Mouse (Mus musculus): ENCODE measurements around the gene D17H6S53E. TPM values are rescaled to one million over a fixed set of nuclear protein-coding genes. Genes with fewer than 3 reads are reported as not detected.

D17H6S53E gene
- total RNA-seq, 2 experiments from 2014 or later = 28.5 to 32.4 TPM

- DNase-seq = no peak
- intact Hi-C loops (cut with DNase I) = loop anchor here (5.0 kb wide), 1 partner anchor 33 kb away; the partner anchor contains the start of gene Prrc2a
These were observed 2.8 kb downstream of the D17H6S53E start for GRCm38 (mm10) chr17:35128996-35129395.

GRCm38 (mm10) chr17:35131038-35131437 is 4.9 kb downstream of the D17H6S53E start:
- DNase-seq = no peak
- intact Hi-C loops (cut with DNase I) = no loop called here

DNA sequence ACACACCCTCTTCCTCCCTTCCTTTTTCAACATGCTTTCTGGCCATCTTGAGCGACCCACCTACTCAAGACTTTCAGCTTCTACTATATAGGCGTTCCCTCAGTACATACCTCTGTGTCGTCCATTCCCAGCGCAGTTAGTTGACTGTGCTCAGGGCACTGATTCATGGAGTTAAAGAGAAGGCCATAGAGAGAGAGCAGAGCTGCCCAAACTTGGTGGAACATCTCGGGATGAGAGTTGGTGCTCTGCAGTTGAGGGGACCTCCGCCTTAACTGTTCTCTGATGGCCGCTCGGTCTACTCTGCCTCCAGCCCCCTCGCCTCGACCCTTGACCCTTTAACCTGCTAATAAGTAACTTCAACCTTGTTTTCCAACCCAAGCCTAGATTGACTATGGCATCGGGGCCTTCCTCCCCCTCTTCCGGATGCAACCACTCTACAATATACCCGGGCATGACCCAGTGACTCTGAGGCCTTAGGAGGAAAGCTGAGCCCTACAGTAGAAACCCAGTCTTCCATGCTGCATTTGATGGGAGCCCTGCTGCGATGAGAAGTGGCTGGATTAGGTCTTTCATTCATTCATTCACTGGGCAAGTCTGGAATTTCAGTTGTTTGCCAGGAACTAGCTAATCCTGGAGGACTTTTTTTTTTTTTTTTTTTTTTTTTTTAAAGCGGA is 5.5 kb downstream of the D17H6S53E start, which contains the start of gene Apom:
Apom (minus strand) TSS at position 551 of the 674 bp plus-strand sequence.
- no peak for DNase-seq
- intact Hi-C loops (cut with DNase I) = no loop called here

- DNase-seq = no peak
- intact Hi-C loops (cut with DNase I) = no loop called here
These were observed 6.0 kb downstream of the D17H6S53E start for GRCm38 (mm10) chr17:35132174-35132560.

GRCm38 (mm10) chr17:35133517-35133916 is 7.3 kb downstream of the D17H6S53E start:
- DNase-seq = no peak
- intact Hi-C loops (cut with DNase I) = no loop called here

DNA sequence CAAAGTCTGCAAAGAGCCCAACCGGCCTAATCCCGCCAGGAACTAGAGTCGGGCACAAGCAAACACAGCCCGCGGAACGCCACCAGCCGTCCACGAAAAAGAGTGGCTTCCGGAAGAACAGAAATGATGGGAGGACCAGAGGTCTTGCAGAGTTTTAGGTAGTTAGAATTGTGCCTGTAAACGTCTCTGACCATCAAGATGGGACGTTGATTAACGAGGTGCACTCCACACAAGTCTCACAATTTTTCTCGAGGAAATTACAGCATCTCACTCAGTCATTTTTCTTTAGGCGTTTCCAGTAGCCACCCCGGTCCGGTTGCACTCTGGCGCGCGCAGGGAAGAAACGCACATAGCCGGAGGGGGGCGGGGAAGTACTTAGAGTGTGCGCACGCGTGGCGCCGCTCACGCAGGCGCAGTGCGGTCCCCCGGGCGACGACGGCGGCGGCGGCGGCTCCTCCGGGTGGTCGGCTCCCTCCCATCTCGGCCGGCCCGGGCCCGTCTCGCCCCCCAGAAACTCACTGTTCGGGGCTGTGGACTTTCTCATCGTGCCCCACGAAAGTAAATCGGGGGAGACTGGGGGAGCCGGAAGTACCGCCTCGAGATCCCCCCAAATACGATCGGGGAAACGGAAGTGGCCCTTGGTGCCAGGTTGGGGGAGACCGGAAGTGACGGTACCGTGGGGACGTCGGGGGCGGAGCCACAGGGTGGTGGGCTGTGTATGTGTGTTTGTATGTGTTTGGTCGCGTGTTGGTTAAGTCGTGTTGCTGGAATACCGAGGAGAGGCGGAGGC is 8.8 kb downstream of the D17H6S53E start, which contains the start of gene Bag6:
Bag6 (plus strand) TSS at position 378 of the 790 bp plus-strand sequence.
- peak; percentile 96 for DNase-seq
- intact Hi-C loops (cut with DNase I) = no loop called here

DNA sequence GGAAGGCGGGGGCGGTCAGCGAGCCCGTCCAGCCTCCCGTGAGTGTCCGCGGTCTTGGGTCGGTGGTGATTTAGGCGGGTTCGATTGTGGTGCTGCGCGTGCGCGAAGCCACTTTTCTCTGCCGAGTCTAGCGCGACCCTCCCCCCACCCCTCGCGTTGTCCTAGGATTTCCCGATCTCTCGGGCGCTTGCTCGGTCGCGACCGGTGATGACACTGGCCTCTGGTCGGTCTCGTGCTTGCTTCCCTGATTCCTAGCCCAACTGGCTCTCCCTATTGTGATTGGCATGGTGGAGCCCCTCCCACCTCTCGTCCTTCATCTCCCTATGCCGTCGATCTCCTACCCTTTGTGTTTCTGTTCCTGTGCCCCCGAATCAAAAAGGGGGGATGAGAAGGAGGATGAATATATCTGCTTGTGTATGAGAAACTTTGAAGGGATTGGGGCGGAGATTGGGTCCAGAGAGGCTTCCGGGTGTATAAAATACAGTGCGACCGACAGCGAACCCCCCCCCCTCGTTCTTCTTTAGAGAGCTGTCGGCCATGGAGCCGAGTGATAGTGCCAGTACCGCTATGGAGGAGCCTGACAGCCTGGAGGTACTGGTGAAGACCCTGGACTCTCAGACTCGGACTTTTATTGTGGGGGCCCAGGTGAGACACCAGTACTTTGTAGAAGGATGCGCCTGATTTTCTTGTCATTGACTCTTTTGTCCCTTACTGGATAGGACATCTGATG is 9.6 kb downstream of the D17H6S53E start:
- intact Hi-C loops (cut with DNase I) = loop anchor here (2.0 kb wide), 1 partner anchor 27 kb away; no protein-coding TSS in a partner anchor

DNA sequence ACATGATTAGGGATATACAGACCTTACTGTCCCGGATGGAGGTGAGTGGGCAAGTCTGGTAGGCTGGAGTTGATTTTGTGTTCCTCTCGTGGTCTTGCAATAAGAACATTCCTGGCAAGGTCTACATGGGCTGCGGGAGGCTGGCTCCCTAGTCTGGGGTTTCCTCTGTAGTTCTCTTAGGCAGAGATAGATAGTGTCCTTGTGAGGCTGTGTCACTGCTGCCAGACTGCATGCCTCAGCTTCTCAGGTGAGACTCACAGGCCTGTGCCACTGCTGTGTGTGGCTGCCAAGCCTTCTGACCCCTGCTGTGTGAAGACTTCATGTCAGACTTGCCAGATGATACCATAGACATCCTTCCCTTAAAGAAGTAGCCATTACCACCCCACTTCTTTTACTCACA is 13.1 kb downstream of the D17H6S53E start:
- intact Hi-C loops (cut with DNase I) = loop anchor here (2.0 kb wide), 1 partner anchor 14 kb away; no protein-coding TSS in a partner anchor
- no peak for DNase-seq

More for the DNA sequence above, 9.6 kb downstream of the D17H6S53E start:
- DNase-seq = no peak

- no peak for DNase-seq
- intact Hi-C loops (cut with DNase I) = no loop called here
These were observed 14.4 kb downstream of the D17H6S53E start for GRCm38 (mm10) chr17:35140490-35140996.

- intact Hi-C loops (cut with DNase I) = no loop called here
- no peak for DNase-seq
These were observed 15.8 kb downstream of the D17H6S53E start for GRCm38 (mm10) chr17:35141971-35142370.

DNA sequence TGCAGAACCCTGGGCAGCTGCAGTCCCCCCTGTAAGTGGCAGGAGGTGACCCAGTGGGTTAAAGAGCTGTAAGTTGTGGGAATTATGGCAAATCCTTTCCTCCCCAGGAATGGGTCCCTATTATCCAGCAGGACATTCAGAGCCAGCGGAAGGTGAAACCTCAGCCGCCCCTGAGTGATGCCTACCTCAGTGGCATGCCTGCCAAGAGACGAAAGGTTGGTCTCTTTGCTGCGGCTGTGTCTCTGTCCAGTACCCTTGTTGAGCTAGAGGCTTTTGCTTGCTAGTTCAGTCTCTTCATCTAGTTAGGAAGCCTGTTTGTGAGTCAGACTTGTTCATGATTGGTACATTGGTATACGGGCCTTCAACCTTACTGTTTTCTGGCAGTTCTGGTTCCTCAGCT is 20.0 kb downstream of the D17H6S53E start:
- intact Hi-C loops (cut with DNase I) = no loop called here
- no peak for DNase-seq

GRCm38 (mm10) chr17:35147348-35147747 is 21.2 kb downstream of the D17H6S53E start:
- no peak for DNase-seq
- intact Hi-C loops (cut with DNase I) = no loop called here

DNA sequence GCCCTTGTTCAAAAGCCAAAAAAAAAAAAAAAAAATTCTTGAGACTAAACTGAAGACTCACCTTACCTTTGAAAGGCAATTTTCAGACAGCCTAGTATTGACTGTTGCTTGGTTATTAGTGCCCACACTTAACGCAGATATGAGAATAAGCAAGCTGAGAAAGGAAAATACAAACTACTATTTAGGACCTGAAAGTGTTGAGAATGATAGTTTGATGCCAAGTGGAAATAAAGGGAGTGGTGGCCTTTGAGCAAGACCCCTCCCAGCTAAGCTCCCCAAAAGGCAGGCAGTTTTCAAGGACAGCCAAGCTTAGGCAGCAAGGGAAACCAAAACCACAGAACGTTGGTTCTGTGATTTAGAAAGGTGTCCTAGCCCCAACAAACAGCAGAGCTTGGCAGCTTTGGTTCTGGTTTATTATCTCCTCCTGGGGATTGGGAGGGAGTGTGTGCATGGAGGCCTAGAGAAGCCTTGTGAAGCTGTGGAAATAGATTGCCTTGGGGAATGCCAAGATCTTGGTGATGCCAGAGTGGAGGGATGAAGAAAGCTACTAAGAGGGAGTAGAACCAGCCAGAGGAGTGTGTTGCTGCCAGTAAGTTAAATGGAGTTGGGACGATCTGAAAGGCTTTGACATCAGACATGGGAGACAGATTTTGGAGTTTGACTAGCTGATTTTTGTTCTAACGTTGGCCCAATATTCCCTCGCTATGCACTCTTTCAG is 21.9 kb downstream of the D17H6S53E start:
- intact Hi-C loops (cut with DNase I) = no loop called here
- DNase-seq = no peak

DNA sequence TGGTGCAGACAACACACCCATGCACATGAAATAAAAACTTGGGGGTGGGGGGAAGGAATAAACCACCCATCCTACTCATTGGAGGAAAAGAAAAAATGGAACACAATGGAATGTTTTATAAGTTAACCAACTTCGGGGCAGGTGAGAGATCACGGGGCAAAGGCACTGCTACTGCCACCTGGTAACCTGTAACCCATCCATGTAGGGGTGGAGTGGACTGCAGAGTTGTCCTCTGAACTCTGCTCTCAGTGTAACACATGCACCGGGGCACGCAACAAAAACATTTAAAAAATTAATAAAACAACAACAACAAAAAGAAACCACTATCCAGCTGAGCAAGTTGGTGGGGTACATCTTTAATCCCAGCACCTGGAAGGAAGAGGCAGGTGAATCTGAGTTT is 25.9 kb downstream of the D17H6S53E start:
- intact Hi-C loops (cut with DNase I) = loop anchor here (2.0 kb wide), 1 partner anchor 13 kb away; no protein-coding TSS in a partner anchor
- DNase-seq = no peak

- intact Hi-C loops (cut with DNase I) = loop anchor here (2.0 kb wide), 1 partner anchor 14 kb away; no protein-coding TSS in a partner anchor
- no peak for DNase-seq
These were observed 26.9 kb downstream of the D17H6S53E start for GRCm38 (mm10) chr17:35153077-35153476.

- DNase-seq = no peak
- intact Hi-C loops (cut with DNase I) = loop anchor here (2.0 kb wide), 1 partner anchor 15 kb away; no protein-coding TSS in a partner anchor
These were observed 27.8 kb downstream of the D17H6S53E start for GRCm38 (mm10) chr17:35153931-35154330.

DNA sequence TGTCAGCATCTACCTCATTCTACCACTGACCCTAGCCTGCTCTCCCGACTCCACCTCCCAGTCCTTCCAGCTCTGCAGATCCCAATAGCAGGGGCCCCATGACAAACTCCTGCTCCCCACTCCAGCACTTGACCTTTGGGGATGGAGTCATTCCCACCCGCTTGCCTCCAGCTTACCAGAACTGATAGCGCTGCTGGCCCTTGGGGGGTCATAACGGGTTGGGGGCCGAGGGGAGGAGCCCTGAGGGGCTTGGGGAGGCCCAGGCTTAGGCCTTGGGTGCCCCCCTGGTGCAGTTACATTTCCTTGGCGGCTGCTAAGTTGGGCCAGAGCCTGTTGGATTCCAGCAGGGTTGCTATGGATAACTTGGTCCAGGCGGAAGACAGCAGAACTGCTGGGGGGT is 28.4 kb downstream of the D17H6S53E start:
- DNase-seq = no peak
- intact Hi-C loops (cut with DNase I) = no loop called here

GRCm38 (mm10) chr17:35155451-35155850 is 29.3 kb downstream of the D17H6S53E start:
- intact Hi-C loops (cut with DNase I) = no loop called here
- no peak for DNase-seq

DNA sequence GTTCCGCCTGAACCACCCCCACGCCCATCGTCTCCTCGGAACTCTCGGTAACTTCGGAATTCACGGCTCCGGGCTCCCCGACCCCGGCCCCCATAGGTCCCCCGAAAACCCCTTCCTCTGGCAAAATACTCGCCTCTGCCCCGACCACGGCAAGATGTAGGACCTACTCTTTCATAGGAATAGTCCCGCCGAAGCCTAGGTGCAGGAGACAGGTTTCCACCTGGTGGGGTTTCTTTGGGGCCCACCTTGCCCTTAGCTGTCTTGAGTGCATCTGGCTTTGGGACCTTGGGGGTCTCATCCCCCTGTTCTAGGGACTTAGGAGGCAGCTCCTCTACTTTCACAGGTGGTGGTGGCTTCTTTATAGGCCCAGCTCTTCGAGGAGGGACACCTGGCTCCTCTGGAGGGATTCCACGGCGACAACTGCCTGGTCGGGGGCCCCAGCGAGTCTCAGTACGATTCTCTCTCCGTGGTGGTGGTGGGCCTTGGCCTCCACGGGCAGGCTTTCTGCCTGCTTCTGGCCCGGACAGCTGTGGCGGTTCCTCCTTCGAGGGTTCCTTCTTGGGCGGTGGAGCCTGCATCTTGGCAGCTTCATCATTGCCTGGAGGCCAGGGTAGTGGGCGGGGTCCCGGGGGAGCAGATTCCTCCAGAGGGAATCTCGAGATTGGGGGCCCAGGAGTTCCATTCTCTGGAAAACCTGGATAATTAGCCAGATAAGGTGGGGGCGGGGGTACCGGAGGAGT is 30.5 kb downstream of the D17H6S53E start:
- intact Hi-C loops (cut with DNase I) = no loop called here
- no peak for DNase-seq
